Mouse (Mus musculus) liver, adult 2 months (tissue): Measurements from ENCODE around the gene Telo2.
A peak's percentile ranks its signal among the peaks of the same experiment; 100 is the strongest.

Experiments used
- CTCF ChIP-seq: fragments of 200-500 bp; IDR thresholded peaks from 2 replicates; pipeline ENCODE4 v1.5.1; 2011; ENCODE audit warnings: low read depth, low read length, control low read depth
- POLR2A ChIP-seq: fragments of 200-500 bp; IDR thresholded peaks from 2 replicates; pipeline ENCODE4 v1.6.1; 2011; ENCODE audit warnings: low read length, control low read depth; ENCODE audit not compliant: insufficient read depth; ENCODE audit errors: extremely low read depth

- no peak for TF ChIP-seq POLR2A
- TF ChIP-seq CTCF = peak; percentile 60
Measured at GRCm38 (mm10) chr17:25083444-25083931, 32.3 kb downstream of the Telo2 start, which contains the start of gene Tmem204.
